Mouse (Mus musculus): ENCODE data around the gene Bcl7a. TPM values are rescaled to one million over a fixed set of nuclear protein-coding genes. Genes with fewer than 3 reads are reported as not detected.

The Bcl7a gene
- total and polyA plus RNA-seq, 2 experiments, result 3.0 to 3.8 TPM

DNA sequence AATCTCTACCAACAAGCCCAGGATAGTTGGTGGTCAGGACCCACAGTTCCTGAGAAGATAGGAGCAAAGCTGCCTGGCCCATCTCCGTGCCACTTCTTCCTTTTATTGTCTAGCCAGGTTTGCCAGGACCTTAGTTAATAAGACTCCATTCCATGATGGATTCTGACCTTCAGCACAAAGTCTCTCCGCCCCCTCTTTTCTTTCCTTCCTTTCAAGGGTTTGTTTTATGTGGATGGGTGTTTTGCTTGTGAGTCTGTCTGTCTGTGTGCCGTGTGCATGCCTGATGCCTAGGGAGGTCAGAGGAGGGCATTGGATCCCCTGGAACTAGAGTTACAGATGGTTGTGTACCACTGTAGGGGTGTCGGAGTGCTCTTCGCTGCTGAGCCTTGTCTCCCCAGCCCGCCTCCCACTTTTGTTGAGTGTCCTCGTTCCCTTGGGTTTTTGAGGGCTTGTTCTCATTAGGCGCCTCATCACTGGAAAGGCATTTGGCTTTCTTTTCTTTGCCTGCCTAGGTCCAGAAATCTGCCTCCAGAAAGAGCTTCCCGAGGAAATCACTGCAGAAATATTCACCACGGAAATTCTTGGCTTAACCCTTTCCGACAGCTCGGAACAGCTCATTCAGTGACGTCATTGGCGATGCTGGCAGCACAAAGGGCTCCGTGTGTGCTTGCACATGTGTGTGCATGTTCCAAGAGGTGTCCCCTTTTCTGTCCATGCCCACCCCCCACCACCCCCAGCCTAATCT, 17.5 kb upstream of the Bcl7a start:
- 80% methylated on average over 15 of the region's 15 CpGs for whole genome bisulfite sequencing

DNA sequence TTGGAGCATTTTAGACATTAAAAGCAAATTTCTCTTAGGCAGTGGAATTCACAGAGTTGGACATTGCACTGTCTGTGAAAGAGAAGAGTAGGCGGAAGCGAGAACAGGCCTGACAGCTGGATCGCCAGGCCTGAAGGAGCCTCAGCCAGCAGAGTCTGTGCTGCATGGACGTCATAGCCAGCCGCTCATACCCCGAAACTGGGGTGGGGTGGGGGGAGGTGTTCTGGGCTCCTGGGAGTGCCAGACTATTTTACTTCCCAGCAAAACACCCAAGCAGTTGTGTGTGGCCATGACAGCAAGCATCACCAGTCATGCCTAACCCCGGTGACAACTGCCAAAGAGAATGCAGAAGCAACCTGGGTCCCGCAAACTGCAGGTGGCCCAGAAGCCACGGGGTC, 16.9 kb upstream of the Bcl7a start:
- 89% methylated on average over 9 of the region's 9 CpGs for WGBS
- H3K4me3 ChIP-seq (ENCODE audit: insufficient read depth, low read depth, low read length), result no peak overlapping the region
- no peak overlapping the region for H3K9ac ChIP-seq (ENCODE audit: low read depth, low read length)
- H3K4me1 ChIP-seq (ENCODE audit: control insufficient read depth, insufficient read depth, low read length), result no peaks in the 10 kb centered on the region
- H3K27me3 ChIP-seq (ENCODE audit: control insufficient read depth, insufficient read depth, low read length), result no peaks in the 10 kb centered on the region
- H3K27ac ChIP-seq (replicated peaks; ENCODE audit: insufficient read depth, low read depth, low read length), result no peak overlapping the region
- TF ChIP-seq POLR2A (IDR thresholded peaks at IDR 0.05; ENCODE audit: extremely low read depth, insufficient read depth, low read length) (no peak), CTCF (IDR thresholded peaks at IDR 0.05; ENCODE audit: low read depth, low read length) (no peak)
- DNase-seq (ENCODE audit: extremely low read depth, low read depth, low spot score), result no peak
- H3K36me3 ChIP-seq (ENCODE audit: control insufficient read depth, insufficient read depth, low read length), result no peaks in the 10 kb centered on the region
- no peaks in the 10 kb centered on the region for H3K79me2 ChIP-seq (ENCODE audit: control insufficient read depth, insufficient read depth, low read length)

More for the DNA sequence above, 17.5 kb upstream of the Bcl7a start:
- H3K27me3 ChIP-seq (ENCODE audit: control insufficient read depth, insufficient read depth, low read length), result no peaks in the 10 kb centered on the region
- no peak overlapping the region for H3K9ac ChIP-seq (ENCODE audit: low read depth, low read length)
- H3K4me1 ChIP-seq (ENCODE audit: control insufficient read depth, insufficient read depth, low read length), result no peaks in the 10 kb centered on the region
- TF ChIP-seq CTCF (IDR thresholded peaks at IDR 0.05; ENCODE audit: low read depth, low read length), result no peak
- DNase-seq (ENCODE audit: extremely low read depth, low read depth, low spot score), result no peak
- H3K79me2 ChIP-seq (ENCODE audit: control insufficient read depth, insufficient read depth, low read length), result no peaks in the 10 kb centered on the region
- H3K4me3 ChIP-seq (ENCODE audit: insufficient read depth, low read depth, low read length), result no peak overlapping the region
- H3K36me3 ChIP-seq (ENCODE audit: control insufficient read depth, insufficient read depth, low read length), result no peaks in the 10 kb centered on the region
- H3K27ac ChIP-seq (replicated peaks; ENCODE audit: insufficient read depth, low read depth, low read length), result no peak overlapping the region

DNA sequence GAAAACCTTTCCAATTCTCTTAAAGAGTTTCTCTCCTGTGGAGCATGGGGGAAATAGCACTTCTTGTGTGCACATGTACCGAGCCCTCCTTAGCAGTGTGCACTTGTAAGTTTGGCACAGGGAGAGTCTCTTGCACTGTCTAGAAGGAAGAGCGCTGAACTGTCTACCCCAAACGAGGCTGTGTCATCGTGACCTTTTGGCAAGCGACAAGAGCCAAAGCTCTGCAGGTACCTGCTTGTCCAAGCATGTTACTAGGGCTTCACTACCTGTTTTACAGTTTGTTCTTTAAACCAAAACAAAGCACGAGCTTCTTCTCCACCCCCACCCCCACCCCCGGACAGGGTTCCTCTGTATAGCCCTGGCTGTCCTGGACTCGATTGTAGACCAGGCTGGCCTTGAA, 15.9 kb upstream of the Bcl7a start:
- TF ChIP-seq POLR2A (IDR thresholded peaks at IDR 0.05; ENCODE audit: extremely low read depth, insufficient read depth, low read length) (no peak), CTCF (IDR thresholded peaks at IDR 0.05; ENCODE audit: low read depth, low read length) (no peak)
- H3K4me3 ChIP-seq (ENCODE audit: insufficient read depth, low read depth, low read length), result no peak overlapping the region
- 76% methylated on average over 8 of the region's 8 CpGs for WGBS
- H3K27ac ChIP-seq (replicated peaks; ENCODE audit: insufficient read depth, low read depth, low read length), result no peak overlapping the region
- no peak for DNase-seq (ENCODE audit: extremely low read depth, low read depth, low spot score)
- H3K27me3 ChIP-seq (ENCODE audit: control insufficient read depth, insufficient read depth, low read length), result no peaks in the 10 kb centered on the region
- H3K36me3 ChIP-seq (ENCODE audit: control insufficient read depth, insufficient read depth, low read length), result no peaks in the 10 kb centered on the region
- H3K9ac ChIP-seq (ENCODE audit: low read depth, low read length), result no peak overlapping the region
- H3K79me2 ChIP-seq (ENCODE audit: control insufficient read depth, insufficient read depth, low read length), result no peaks in the 10 kb centered on the region
- H3K4me1 ChIP-seq (ENCODE audit: control insufficient read depth, insufficient read depth, low read length), result no peaks in the 10 kb centered on the region

DNA sequence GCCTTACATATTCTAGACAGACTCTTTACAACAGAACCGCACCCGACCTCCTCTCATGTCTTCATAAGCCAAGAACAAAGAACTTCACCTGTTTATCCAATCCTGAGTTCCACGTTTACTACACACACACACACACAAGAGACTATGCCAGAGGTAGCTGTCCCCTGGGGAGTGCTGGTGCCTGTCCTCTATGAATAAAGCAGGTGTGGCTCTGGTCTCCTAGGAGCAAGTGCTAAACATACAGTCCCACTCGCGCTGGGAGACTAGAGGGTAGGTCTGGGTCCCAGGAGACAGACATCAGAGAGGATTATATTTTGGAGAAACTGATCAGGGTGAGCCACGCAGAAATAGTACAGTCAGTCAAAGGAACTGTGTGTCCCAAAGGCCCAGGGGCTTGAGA, 10.1 kb upstream of the Bcl7a start:
- H3K27ac ChIP-seq (replicated peaks; ENCODE audit: insufficient read depth, low read depth, low read length), result no peak overlapping the region
- H3K9ac ChIP-seq (ENCODE audit: low read depth, low read length), result no peak overlapping the region
- 87% methylated on average over 6 of the region's 6 CpGs for WGBS
- TF ChIP-seq CTCF (IDR thresholded peaks at IDR 0.05; ENCODE audit: low read depth, low read length) (no peak), POLR2A (IDR thresholded peaks at IDR 0.05; ENCODE audit: extremely low read depth, insufficient read depth, low read length) (no peak)
- no peak overlapping the region for H3K4me3 ChIP-seq (ENCODE audit: insufficient read depth, low read depth, low read length)
- no peaks in the 10 kb centered on the region for H3K36me3 ChIP-seq (ENCODE audit: control insufficient read depth, insufficient read depth, low read length)
- DNase-seq (ENCODE audit: extremely low read depth, low read depth, low spot score), result no peak
- H3K27me3 ChIP-seq (ENCODE audit: control insufficient read depth, insufficient read depth, low read length), result no peaks in the 10 kb centered on the region
- H3K4me1 ChIP-seq (ENCODE audit: control insufficient read depth, insufficient read depth, low read length), result no peaks in the 10 kb centered on the region
- H3K79me2 ChIP-seq (ENCODE audit: control insufficient read depth, insufficient read depth, low read length), result no peaks in the 10 kb centered on the region

DNA sequence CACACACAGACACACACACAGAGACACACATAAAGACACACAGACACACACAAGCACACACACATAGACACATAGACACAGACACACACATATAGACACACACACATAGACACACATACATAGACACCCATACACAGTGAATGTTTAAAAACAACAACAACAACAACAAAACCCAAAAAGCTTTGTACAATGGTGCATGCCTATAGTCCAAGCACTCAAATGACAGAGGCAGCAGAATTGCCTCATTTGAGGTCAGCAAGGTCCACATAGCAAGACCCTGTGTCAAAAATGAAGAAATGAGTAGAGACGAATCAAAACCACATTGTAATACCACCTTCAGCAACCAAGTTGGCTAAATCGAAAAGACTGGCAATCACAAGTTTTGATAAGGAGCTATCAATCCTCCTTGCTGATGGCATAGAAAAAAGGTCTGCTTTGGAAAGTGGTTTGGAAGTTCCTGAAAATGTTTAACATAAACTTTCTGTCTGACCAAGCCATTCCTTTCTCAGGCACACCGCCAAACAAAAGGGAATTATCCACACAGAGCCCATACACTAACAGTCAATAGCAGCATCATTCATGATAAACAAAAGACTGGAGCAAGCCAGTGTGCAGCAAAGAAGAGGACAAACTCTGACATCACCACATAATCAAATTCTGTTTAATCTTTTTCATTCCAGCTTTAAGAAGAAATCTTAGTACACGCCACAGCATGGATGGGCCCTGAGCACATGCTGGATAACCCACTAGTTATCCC, 7.3 kb upstream of the Bcl7a start:
- Histone ChIP-seq H3K79me2 (ENCODE audit: control insufficient read depth, insufficient read depth, low read length) (no peaks in the 10 kb centered on the region), H3K9ac (ENCODE audit: low read depth, low read length) (no peak overlapping the region), H3K27me3 (ENCODE audit: control insufficient read depth, insufficient read depth, low read length) (no peaks in the 10 kb centered on the region), H3K36me3 (ENCODE audit: control insufficient read depth, insufficient read depth, low read length) (no peaks in the 10 kb centered on the region), H3K4me1 (ENCODE audit: control insufficient read depth, insufficient read depth, low read length) (no peaks in the 10 kb centered on the region), H3K27ac (replicated peaks; ENCODE audit: insufficient read depth, low read depth, low read length) (no peak overlapping the region), H3K4me3 (ENCODE audit: insufficient read depth, low read depth, low read length) (no peak overlapping the region)
- 82% methylated on average over 4 of the region's 4 CpGs for WGBS
- DNase-seq (ENCODE audit: extremely low read depth, low read depth, low spot score), result no peak
- TF ChIP-seq POLR2A (IDR thresholded peaks at IDR 0.05; ENCODE audit: extremely low read depth, insufficient read depth, low read length) (no peak), CTCF (IDR thresholded peaks at IDR 0.05; ENCODE audit: low read depth, low read length) (no peak)

DNA sequence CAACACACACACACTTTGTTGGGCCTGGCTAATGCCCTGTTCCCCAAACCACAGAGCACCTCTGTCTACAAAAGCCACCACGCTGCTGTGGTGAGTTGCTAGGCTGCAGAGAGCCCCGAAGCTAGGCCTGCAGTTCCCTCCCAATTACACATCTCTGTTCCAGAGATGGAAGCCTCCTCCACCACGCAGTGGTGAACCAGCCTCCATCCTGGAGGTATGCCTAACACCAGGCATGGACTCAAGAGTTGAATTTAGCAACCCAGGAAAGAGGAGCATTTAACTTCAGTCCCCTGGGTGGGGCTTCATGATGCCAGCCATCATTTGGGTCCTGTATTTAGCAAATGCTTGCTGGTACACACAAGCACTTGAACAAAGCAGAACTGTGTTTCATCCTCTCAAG, 5.2 kb upstream of the Bcl7a start:
- Histone ChIP-seq H3K79me2 (ENCODE audit: control insufficient read depth, insufficient read depth, low read length) (no peaks in the 10 kb centered on the region), H3K36me3 (ENCODE audit: control insufficient read depth, insufficient read depth, low read length) (no peaks in the 10 kb centered on the region), H3K9ac (ENCODE audit: low read depth, low read length) (no peak overlapping the region), H3K27ac (replicated peaks; ENCODE audit: insufficient read depth, low read depth, low read length) (no peak overlapping the region), H3K4me3 (ENCODE audit: insufficient read depth, low read depth, low read length) (no peak overlapping the region), H3K27me3 (ENCODE audit: control insufficient read depth, insufficient read depth, low read length) (no peaks in the 10 kb centered on the region), H3K4me1 (ENCODE audit: control insufficient read depth, insufficient read depth, low read length) (peaks cover 2% of the 10 kb centered on the region)
- DNase-seq (ENCODE audit: extremely low read depth, low read depth, low spot score), result no peak
- 72% methylated on average over 3 of the region's 3 CpGs for WGBS
- TF ChIP-seq POLR2A (IDR thresholded peaks at IDR 0.05; ENCODE audit: extremely low read depth, insufficient read depth, low read length) (no peak), CTCF (IDR thresholded peaks at IDR 0.05; ENCODE audit: low read depth, low read length) (no peak)

All from liver, adult 2 months (tissue).